Mouse (Mus musculus): ENCODE results near the gene Utp4. TPM values are rescaled to one million over a fixed set of nuclear protein-coding genes. Genes with fewer than 3 reads are reported as not detected.
"Not testable (repeated sequence)": the region's sequence is repeated elsewhere in the genome, so short reads cannot be mapped to it uniquely, and the experiment has no call there.

Utp4 gene
- total RNA-seq, 2 experiments from 2014 or later = 36.2 to 38.0 TPM

DNA sequence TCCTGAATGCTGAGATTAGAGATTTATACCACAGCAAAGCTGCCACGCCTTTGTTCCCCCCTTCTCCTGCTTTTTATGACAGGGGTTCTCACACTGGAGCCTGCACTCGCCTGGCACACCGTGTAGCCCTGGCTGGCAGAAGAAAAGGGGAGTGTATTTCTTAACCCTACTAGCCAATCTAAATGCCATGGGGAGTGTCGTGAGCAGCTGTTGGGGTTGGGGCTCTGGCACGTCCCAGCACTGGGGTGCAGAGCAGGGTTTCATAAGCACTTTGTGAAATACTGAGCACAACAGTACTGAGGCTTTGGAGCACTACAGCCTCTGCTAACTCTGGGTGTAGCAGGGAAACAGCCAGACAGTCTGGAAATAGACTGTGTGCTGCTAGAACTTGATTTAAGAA is 6.0 kb downstream of the Utp4 start:
- no peak for DNase-seq (ENCODE audit: low spot score in 2 of 2)

DNA sequence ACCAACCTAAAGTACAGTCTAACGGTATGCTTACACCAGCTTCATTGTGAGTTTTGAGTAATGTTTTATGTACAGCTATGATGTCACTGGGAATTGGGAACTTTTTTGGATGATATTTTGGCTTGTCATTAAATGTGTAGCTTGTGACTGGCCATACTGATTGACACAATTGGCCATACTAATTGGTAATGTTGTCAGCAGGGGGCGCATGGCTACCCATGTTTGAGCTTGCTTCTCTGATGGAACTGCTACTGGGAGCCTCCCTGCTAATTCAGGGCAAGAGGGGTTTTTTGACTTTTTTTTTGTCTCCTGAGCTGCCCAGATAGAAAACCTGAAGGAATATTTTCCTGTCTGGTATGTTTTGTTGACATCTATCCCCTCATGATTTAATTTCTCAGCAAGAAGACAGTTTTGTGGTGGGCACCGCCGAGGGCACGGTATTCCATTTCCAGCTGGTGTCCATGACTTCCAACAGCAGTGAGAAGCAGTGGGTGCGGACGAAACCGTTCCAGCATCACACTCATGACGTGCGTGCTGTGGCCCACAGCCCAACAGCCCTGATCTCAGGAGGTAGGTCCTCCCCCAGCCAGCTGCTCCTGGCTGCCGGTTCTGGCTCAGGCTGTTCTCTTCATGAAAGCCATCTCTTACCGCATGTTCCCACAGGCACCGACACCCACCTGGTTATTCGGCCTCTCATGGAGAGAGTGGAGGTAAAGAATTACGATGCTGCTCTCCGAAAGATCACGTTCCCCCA is 12.5 kb downstream of the Utp4 start:
- peak; percentile 66 to 80 for DNase-seq (ENCODE audit: low spot score in 2 of 2)

DNA sequence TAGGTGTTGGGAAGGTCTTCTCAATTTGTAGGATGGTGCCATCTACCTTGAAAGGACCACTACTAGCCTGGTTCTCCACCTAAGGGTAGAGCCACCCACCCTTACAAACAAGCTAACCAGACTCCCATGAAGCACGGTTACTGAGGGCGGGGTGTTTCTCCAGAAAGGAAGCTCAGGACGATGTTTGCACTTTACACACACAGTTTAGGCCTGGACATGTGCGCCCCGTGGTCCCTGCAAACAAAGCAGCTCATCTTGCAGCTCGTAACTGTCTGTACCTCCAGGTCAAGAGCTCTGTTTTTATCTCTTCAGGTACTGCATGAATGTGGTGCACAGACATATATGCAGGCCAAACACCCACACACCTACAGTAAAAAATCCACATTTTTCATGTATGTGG is 13.2 kb downstream of the Utp4 start:
- DNase-seq (ENCODE audit: low spot score in 2 of 2) = no peak

DNA sequence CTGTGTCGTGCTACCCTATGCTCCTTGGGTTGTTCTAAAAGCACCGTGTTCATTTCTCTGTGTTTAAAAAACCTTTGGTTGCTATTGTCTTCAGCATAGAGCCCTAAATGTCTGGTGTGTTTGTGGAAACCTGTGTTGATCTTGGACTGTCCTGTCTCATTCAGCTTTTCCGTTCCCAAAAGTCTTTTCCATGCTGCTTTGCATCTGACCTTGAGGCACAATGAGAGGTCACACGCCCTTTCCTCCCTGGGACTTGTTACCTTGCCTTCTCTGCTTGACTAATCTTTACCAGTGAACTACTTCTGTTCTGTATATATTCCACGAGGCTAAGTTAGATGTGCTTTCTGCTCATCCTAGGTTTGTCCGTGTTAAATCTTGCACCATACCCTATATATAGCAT is 14.0 kb downstream of the Utp4 start:
- no peak for DNase-seq (ENCODE audit: low spot score in 2 of 2)

DNA sequence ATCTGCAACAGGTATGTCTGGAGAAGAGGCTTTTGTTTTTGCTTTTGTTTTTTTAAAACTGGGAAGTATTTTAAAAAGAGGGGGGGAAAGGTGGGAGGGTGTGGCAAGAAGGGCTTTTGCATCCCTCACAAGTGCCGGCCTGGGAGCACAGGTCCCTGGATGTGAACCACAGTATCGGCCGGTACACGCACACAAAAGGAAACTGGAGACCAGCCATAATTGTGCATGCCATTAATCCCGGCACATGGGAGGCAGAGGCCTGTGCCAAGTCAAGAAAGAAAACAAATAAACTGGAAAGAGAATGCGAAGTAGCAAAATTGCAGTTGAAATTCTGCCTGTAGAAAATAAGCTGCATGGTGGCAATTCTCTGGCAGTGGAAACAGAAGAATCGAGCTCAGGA is 14.9 kb downstream of the Utp4 start:
- DNase-seq (ENCODE audit: low spot score in 2 of 2) = no peak

DNA sequence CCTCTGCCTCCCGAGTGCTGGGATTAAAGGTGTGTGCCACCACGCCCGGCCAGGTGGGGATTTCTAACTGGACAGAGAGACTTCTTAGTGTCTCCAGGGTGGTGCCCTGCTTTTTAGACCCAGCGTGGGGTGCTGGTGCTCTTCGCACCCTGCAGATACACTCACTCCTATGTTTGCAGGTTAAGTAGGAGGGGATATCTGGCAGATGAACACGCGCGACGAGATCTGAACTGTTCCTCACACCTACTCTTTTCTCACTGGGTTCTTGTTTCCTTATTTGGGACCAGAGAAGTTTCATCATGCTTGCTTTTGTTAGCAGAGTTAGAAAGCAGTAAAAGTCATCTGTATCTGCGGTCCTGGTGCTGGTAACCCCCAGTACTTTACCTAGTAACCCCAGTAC is 20.2 kb downstream of the Utp4 start:
- DNase-seq (ENCODE audit: low spot score in 2 of 2) = no peak

DNA sequence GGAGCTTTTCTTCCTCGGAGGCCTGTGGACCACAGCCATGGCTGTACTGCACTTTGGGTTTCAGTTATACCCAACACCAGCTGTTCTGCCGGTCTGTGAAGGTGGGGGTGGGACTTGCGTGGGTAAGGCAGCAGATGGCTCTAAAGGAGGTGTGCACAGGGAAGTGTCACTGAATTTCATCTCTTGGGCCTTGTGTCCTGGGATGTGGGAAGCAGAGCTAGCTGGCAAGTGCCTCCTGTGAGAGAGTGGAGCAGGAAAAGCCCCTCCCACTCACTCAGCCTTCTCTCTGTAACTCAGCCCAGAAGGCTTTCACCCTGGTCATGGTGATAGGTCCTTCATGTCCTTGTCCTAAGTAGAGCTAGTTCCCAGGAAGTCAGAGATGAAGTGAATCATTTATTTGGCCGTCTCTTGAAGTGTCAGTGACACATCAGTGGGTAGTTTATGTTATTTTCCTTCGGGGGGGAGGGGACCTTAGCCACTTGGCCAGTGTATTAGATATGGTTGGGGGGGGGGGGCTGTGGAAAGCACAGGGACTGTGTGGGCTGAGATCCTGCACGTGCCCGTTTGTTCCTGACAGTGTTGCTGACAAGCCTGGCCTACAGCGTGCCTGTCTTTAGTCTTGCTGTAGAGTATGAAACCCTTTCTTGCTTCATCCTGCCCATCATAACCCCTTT is 26.4 kb downstream of the Utp4 start:
- DNase-seq (ENCODE audit: low spot score in 2 of 2) = no peak

DNA sequence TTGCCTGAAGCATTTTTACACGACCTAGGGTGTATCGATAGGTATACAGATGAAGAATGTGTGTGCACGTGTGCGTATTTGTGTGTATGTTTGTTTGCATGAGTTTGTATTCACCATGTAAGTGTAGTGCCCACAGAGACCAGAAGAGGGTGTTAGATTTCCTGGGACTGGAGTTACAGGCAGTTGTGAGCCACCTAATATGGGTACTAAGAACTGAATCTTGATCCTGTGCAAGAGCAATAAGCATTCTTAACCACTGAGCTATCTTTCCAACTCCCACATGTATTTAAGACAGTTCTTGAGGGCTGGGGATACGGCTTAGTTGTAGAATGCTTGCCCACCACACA is 26.9 kb downstream of the Utp4 start:
- no peak for DNase-seq (ENCODE audit: low spot score in 2 of 2)

DNA sequence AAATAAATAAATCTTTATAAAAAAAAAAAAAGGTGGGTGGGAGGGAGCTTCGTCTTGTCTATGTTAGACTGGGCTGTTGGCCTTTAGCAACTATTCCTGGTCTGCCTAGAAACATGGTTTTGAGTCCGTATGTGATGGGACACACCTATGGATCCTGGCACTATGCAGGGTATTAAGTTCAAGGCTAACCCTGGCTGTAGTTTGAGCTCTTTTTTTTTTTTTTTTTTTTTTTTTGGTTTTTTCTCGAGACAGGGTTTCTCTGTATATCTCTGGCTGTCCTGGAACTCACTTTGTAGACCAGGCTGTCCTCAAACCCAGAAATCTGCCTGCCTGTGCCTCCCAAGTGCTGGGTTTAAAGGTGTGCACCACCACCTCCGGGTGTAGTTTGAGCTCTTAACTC is 30.6 kb downstream of the Utp4 start:
- no peak for DNase-seq (ENCODE audit: low spot score in 2 of 2)

DNA sequence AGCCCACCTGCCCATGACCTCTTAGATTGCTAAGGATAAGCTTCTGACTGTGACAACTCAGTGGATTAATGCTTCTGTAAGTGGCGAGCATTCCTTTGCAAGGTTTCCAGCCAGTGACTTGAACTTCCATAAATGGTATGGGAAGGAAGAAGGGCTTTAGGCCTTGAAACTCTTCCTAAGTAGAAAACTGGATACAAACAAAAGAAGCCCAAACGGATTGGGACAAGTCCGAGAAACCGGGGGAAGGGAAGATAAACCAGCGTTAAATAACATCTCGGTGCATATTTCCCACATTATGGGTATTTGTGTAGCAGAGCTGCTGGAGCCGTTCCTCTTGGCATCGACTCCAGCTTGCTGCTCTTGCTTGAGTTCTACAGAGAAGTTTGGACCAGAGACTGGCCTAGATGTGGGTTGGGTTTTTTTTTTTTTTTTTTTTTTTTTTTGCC is 31.5 kb downstream of the Utp4 start:
- DNase-seq (ENCODE audit: low spot score in 2 of 2) = no peak

DNA sequence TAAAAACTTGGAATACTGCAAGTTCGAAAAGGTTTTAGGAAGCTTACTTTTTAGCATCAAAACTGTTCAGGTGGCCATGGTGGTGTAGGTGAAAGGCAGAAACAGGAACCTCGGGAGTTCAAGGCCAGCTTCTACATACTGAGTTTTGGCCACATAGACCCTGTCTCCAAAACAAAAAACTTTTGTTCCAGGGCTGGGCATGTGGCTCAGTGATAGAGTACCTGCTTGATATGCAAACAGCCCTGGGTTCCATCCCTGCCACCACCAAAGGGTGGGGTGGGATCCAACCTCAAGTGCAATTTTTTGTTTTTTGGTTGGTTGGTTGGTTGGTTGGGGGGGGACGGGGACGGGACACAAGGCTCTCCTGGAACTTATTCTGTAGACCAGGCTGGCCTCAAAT is 32.0 kb downstream of the Utp4 start:
- DNase-seq (ENCODE audit: low spot score in 2 of 2) = no peak

DNA sequence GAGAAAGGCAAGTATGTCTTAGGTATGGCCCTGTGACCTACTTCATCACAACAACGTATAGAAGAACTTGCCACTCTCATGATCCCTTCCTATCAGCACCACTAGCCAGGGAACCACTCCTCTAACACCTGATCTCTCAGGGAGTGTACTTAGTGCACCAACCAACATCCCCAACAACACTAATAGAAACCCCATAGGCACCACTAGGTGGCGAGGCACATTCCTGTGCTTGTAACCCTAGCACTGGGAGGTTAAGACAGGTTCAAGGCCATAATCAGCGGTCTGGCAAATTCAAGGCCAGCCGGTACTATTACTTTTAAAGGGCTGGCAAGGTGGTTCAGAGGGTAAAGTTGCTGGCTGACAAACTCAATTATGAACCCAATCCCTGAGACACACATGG is 33.8 kb downstream of the Utp4 start:
- no peak for DNase-seq (ENCODE audit: low spot score in 2 of 2)

DNA sequence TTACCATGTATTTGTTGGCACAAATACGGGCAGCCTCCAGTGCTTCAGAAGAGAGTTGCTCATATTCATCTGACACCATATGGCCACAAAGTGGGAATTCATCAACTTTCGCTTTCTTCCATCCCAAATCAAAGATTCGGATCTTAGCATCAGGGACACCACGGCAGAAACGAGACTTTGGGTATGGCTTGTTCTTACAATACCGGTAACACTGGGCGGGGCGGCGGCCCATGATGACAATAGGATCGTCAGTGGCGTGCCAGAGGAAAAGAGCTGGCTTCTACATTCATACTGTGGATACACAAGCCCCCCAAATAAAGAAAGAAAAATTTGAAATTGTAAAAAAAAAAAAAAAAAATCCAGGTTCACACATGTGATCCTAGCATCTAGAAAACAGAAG is 34.7 kb downstream of the Utp4 start:
- not testable (repeated sequence) for DNase-seq (ENCODE audit: low spot score in 2 of 2)

DNA sequence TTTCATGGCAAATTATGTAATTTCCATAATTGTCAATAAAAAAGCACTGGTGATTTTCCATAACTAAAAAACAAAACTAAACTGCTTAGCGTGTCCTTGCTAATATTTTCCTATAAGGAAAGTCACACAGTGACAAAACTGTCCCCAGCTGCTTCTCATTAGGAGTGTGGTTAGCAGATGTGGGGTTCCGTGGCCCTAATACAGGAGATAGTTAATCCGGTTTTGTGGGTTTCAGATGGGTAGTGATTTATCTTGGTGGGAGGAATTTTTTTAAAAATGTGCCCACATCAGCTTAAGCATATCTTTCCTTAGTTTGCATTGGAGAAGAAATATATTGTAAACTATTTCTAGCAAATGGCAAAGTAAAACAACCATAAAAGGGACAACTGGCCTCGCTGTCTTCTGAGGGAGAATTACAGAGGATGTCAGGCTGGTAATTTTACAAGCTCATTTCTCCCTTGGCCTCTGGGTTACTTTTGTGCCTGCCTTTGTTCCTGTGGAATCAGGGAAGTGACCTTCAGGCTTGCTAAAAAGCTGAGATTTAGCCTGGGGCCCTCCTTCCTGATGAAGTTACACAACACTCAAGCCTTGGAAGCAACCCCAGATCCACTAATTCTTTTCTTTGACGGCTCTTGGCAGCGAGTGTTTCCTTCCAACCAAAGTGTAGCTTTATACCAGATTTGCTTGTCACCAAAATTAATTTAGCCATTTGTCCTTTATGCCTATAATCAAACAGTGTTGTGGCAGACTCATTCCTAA is 35.9 kb downstream of the Utp4 start:
- DNase-seq (ENCODE audit: low spot score in 2 of 2) = no peak

DNA sequence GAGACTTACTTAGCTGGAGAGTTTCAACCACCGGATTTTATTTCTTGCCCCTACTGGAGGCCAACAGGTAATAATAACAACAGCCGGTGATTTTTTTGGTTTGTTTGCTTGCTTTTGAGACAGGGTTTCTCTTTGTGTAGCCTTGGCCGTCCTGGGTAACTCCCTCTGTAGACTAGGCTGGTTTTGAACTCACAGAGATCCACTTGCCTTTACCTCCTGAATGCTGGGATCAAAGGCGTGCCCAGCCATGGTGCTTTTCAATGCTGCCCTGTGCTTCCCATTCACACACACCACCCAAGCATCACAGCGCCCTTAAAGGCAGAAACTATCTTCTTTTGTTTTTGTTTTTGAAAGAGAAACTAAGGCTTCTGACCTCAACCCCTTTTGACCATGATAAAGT is 36.5 kb downstream of the Utp4 start:
- no peak for DNase-seq (ENCODE audit: low spot score in 2 of 2)

DNA sequence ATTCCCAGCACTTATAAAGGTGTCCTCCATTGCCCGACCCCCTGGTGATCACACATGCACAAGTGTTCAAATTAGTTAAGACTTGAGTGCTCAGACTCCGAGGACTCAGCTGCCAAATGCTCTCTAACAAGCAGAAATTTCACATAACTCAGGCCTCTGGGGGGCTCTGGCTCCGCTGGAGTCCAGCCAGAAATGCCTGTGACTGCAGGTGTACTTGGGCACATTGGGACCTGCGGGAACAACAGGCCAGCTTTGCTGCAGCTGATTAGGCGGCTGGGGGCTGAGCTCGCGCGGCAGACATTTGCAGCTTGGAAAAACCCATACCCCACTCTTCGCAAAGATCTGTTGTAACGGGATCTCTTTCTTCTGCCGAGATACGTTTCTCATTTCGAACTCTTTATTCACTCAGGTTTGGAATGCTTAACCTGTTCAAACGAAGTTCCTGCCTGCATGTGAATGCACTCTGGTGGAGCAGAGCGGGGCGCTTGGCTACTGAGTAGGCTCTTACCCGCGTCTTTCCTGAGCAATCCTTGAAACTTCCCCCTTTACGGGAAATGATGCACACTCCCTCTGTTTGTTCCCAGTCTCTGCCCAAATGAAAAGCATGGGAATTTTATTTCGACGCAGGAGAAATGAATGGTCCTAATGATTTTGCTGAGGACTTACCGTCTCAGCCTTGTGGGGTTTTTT is 39.1 kb downstream of the Utp4 start:
- DNase-seq (ENCODE audit: low spot score in 2 of 2) = no peak

DNA sequence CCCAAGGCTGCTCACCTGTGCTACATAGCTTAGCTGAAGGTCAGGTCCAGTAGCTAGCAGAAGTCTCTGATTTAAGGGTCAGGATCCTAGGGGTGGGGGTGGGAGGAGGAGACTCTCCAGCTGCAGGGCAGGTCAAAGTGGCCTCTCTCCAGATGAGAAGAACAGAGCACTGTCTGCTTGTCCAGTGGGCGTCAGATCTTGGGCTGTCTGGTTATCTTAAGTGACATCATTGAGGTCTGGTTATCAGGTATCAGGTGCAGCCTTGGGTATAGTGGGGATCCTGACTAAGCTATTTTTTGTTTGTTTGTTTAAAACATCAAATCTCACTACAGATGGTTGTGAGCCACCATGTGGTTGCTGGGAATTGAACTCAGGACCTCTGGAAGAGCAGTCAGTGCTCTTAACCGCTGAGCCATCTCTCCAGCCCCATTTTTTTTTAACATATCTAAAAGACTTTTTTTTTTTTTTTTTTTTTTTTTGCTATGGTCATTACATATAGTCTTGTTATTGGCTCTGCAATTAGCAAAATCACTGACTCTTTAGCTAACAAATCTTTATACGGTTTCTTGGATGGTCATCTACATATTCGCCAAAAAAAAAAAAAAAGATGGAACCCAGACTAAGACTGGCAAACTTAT is 40.2 kb downstream of the Utp4 start:
- no peak for DNase-seq (ENCODE audit: low spot score in 2 of 2)

DNA sequence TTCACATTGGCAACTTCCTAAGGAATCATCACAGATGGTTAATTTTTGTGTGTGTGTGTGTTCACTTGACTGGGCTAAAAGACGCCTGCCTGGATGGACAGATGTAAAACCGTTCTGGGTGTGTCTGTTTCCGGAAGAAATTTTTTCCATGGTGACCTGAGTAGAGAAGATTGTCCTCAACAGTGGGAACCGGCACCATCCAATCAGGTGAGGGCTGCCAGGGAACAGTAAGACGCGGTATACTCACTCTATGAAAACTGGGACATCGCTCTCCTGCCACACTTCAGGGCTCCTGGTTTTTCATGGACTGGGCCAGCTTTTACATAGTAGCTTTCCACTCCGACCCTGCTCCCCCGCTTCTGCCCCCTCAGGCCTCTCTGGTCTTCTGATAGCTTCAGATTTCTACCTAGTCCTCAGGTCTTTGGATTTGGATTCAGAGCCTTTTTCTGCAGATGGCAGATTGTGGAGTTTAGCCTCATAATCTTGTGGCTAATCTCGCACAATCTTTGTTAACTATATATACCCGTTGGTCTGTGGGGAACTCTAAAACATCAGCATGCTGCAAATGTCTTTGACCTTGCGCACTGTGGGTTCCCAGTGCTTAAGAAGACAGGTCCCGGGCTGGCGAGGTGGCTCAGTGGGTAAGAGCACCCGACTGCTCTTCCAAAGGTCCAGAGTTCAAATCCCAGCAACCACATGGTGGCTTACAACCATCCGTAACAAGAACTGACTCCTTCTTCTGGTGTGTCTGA is 41.0 kb downstream of the Utp4 start:
- no peak for DNase-seq (ENCODE audit: low spot score in 2 of 2)

DNA sequence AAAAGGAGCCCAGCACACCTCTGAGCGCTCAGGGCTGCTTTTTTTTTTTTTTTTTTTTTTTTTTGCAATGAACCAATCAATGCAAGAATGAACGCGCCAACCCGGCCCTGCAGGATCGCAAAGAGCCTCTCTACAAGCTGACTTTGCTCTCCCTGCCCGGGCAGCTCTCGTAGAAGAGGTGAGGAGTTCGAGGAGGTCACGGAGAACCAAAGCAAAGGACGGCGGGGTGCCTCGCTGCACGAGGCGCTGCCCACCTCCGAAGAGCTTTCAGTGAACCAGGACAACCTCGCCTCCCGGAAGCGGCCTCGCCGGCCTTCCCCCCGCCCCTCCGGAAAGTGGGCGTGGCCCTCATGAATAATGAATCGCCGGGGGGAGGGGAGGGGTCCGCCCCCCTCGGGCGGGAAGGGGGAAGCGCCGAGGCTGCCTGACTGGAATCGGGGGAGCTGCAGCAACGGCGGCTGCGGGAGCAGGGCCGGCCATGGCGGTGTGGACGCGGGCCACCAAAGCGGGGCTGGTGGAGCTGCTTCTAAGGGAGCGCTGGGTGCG is 42.0 kb downstream of the Utp4 start, which contains the start of gene Sntb2:
Gene Sntb2, plus strand, starts transcription at position 427 of the 546 bp plus-strand sequence.
- peak; percentile 87 to 90 for DNase-seq (ENCODE audit: low spot score in 2 of 2)

DNA sequence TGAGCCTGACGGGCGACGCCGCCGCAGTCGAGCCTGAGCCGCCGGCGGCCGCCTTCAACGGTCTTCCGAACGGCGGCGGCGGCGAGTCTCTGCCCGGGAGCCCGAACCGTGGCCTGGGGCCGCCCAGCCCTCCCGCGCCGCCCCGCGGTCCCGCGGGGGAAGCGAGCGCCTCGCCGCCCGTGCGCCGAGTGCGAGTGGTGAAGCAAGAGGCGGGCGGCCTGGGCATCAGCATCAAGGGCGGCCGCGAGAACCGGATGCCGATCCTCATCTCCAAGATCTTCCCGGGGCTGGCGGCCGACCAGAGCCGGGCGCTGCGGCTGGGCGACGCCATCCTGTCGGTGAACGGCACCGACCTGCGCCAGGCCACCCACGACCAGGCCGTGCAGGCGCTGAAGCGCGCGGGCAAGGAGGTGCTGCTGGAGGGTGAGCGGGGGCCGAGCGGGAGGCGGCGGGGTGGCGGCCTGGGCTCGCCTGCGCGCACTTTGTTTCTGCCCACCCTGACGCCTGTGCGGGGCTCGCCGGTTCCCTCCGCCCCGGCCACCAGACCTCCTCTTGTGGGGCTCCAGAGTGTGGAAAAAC is 42.6 kb downstream of the Utp4 start:
- peak in 1 of 2 experiments; percentile 25 for DNase-seq (ENCODE audit: low spot score in 2 of 2)
